ENCODE assay signal across 10 mouse cellular contexts in genomic region chr7:132572738-132573137, GRCm38 (mm10). TPM values are rescaled to one million over a fixed set of nuclear protein-coding genes. Genes with fewer than 3 reads are reported as not detected.
DNase-seq lines count a peak whose midpoint lies in the region; ATAC-seq and TF ChIP-seq lines count a peak whose summit lies in the region.
"Had no signal": no experiment of that assay in that cellular context is flagged by ENCODE, and none has a peak within 500 bp of the region (broad histone marks: within the 10 kb centered on the region; RNA-seq: fewer than 3 reads in every experiment).

No protein-coding gene starts in this region.

- DNase-seq in gastrocnemius, adult 2 months: no peak
- no peak for DNase-seq in gastrocnemius, adult 8-10 months (ENCODE audit: low spot score in 2 of 2)
- no peak for DNase-seq in stomach, postnatal 0 days (ENCODE audit: low spot score)
- no peak for DNase-seq in right cerebral cortex, adult 18-20 months
- DNase-seq: retina, postnatal 1 day had no signal

- ATAC-seq in midbrain, embryonic 16.5 days: no peak
- ATAC-seq in midbrain, embryonic 13.5 days: no peak
- ATAC-seq in hindbrain, embryonic 16.5 days: no peak
- ATAC-seq in stomach, postnatal 0 days (ENCODE audit: low FRiP score, low TSS enrichment): no peak
- no peak for ATAC-seq in megakaryocyte, adult 5-6 weeks (ENCODE audit: poor library complexity, severe bottlenecking)

- 86% methylated on average over 3 of the region's 3 CpGs for WGBS in midbrain, embryonic 16.5 days
- WGBS in midbrain, embryonic 13.5 days: 83% methylated on average over 3 of the region's 3 CpGs
- 66% methylated on average over 3 of the region's 3 CpGs for WGBS in hindbrain, embryonic 16.5 days
- 65% methylated on average over 3 of the region's 3 CpGs for WGBS in stomach, postnatal 0 days

- no peaks in the 10 kb centered on the region for H3K36me3 ChIP-seq in midbrain, embryonic 16.5 days (ENCODE audit: control insufficient read depth, insufficient read depth, low read length)
- H3K36me3 ChIP-seq in midbrain, embryonic 13.5 days: peaks cover 12% of the 10 kb centered on the region; the same call in 1 of the 2 replicates
- no peaks in the 10 kb centered on the region for H3K36me3 ChIP-seq in hindbrain, embryonic 16.5 days (ENCODE audit: control insufficient read depth, insufficient read depth, low read length)
- H3K36me3 ChIP-seq in stomach, postnatal 0 days (ENCODE audit: control insufficient read depth, insufficient read depth, low read length): 0 out of 2 replicates have a peak, but pooled peaks cover 2% of the 10 kb centered on the region

- peaks cover 2% of the 10 kb centered on the region; the same call in 1 of the 2 replicates for H3K27me3 ChIP-seq in midbrain, embryonic 16.5 days (ENCODE audit: control insufficient read depth, insufficient read depth, low read depth, low read length)
- peaks cover 9% of the 10 kb centered on the region for H3K27me3 ChIP-seq in midbrain, embryonic 13.5 days
- no peaks in the 10 kb centered on the region for H3K27me3 ChIP-seq in hindbrain, embryonic 16.5 days (replicated peaks; ENCODE audit: control insufficient read depth, insufficient read depth, low read length)
- no peaks in the 10 kb centered on the region for H3K27me3 ChIP-seq in stomach, postnatal 0 days (ENCODE audit: control insufficient read depth, insufficient read depth, low read length)

- peak overlapping the region; percentile 98; the same call in 1 of the 2 replicates for H3K27ac ChIP-seq in gastrocnemius, adult 2 months
- 0 out of 2 replicates have a peak overlapping the region, but pooled peaks have one; percentile 33 for H3K27ac ChIP-seq in midbrain, embryonic 16.5 days (ENCODE audit: low read length)
- H3K27ac ChIP-seq in midbrain, embryonic 13.5 days: no peak overlapping the region
- H3K27ac ChIP-seq in hindbrain, embryonic 16.5 days (ENCODE audit: low read depth, low read length): peak overlapping the region; percentile 52; the same call in 1 of the 2 replicates
- no peak overlapping the region for H3K27ac ChIP-seq in stomach, postnatal 0 days (replicated peaks)

- no peak overlapping the region for H3K9ac ChIP-seq in midbrain, embryonic 16.5 days (ENCODE audit: low read depth, low read length)
- H3K9ac ChIP-seq in midbrain, embryonic 13.5 days (replicated peaks): no peak overlapping the region
- no peak overlapping the region for H3K9ac ChIP-seq in hindbrain, embryonic 16.5 days (ENCODE audit: low read depth, low read length)
- H3K9ac ChIP-seq in stomach, postnatal 0 days (ENCODE audit: low read length): 0 out of 2 replicates have a peak overlapping the region, but pooled peaks have one; percentile 27

- intact Hi-C loops in gastrocnemius, adult 2 months (cut with DNase I): loop anchor here (10.0 kb wide), 2 partner anchors 62 to 242 kb away; partner anchors contain the start of gene Fam53b

- H3K4me3 ChIP-seq in gastrocnemius, adult 2 months: peak overlapping the region; percentile 44
- no peak overlapping the region for H3K4me3 ChIP-seq in midbrain, embryonic 16.5 days (ENCODE audit: low read depth, low read length)
- H3K4me3 ChIP-seq in midbrain, embryonic 13.5 days (replicated peaks): no peak overlapping the region
- H3K4me3 ChIP-seq in hindbrain, embryonic 16.5 days (ENCODE audit: low read length): no peak overlapping the region
- no peak overlapping the region for H3K4me3 ChIP-seq in stomach, postnatal 0 days (ENCODE audit: low read depth, low read length)

- peaks cover 6% of the 10 kb centered on the region; the same call in 1 of the 2 replicates for H3K4me1 ChIP-seq in midbrain, embryonic 16.5 days (ENCODE audit: control insufficient read depth, insufficient read depth, low read length)
- H3K4me1 ChIP-seq in midbrain, embryonic 13.5 days (replicated peaks): peaks cover 26% of the 10 kb centered on the region
- H3K4me1 ChIP-seq in hindbrain, embryonic 16.5 days (ENCODE audit: control insufficient read depth, insufficient read depth, low read depth, low read length): peaks cover 7% of the 10 kb centered on the region
- H3K4me1 ChIP-seq in stomach, postnatal 0 days (replicated peaks; ENCODE audit: control insufficient read depth, insufficient read depth): peaks cover 12% of the 10 kb centered on the region

- H3K4me2 ChIP-seq in midbrain, embryonic 16.5 days (ENCODE audit: low read length): no peak overlapping the region
- H3K4me2 ChIP-seq in midbrain, embryonic 13.5 days (replicated peaks): no peak overlapping the region
- H3K4me2 ChIP-seq in hindbrain, embryonic 16.5 days (ENCODE audit: low read length): no peak overlapping the region
- no peak overlapping the region for H3K4me2 ChIP-seq in stomach, postnatal 0 days (replicated peaks; ENCODE audit: low read depth)

- H3K9me3 ChIP-seq in midbrain, embryonic 16.5 days (replicated peaks; ENCODE audit: control insufficient read depth, low read length, poor library complexity, severe bottlenecking): no peaks in the 10 kb centered on the region
- no peaks in the 10 kb centered on the region for H3K9me3 ChIP-seq in midbrain, embryonic 13.5 days
- H3K9me3 ChIP-seq in hindbrain, embryonic 16.5 days (ENCODE audit: control insufficient read depth, low read length): no peaks in the 10 kb centered on the region
- no peaks in the 10 kb centered on the region for H3K9me3 ChIP-seq in stomach, postnatal 0 days (ENCODE audit: control insufficient read depth, low read length)

- TF ChIP-seq CTCF in gastrocnemius, adult 2 months (IDR thresholded peaks at IDR 0.05): no peak
- no peak for TF ChIP-seq CTCF in stomach, postnatal 0 days (IDR thresholded peaks at IDR 0.05; ENCODE audit: low read depth)

- TF ChIP-seq EP300 in stomach, postnatal 0 days (optimal IDR thresholded peaks at IDR 0.05): no peak

RNA-seq across cellular contexts. Expression of gene Oat, which starts 3.5 kb away (rescaled TPM):
- 100 to 1,000 TPM; 155 to 159 TPM for total RNA-seq in gastrocnemius, adult 2 months (2021)
- 100 to 1,000 TPM; 147 to 208 (median 171) TPM for total RNA-seq in gastrocnemius, adult 8-10 months (2022)
- 87.8 and 106 TPM in 2 replicates for polyA plus RNA-seq in midbrain, embryonic 16.5 days (2015; fragmentation: Nextera tagmentation; extraction: Ambion mirVana)
- 73.0 and 77.5 TPM in 2 replicates for polyA plus RNA-seq in midbrain, embryonic 13.5 days (2015; fragmentation: Nextera tagmentation; extraction: Ambion mirVana)
- polyA plus RNA-seq in hindbrain, embryonic 16.5 days (2015; fragmentation: Nextera tagmentation; extraction: Ambion mirVana): 124 and 133 TPM in 2 replicates
- 139 and 155 TPM in 2 replicates for polyA plus RNA-seq in stomach, postnatal 0 days (2015; fragmentation: Nextera tagmentation; extraction: Ambion mirVana)
- total RNA-seq in megakaryocyte, adult 5-6 weeks (2015): 61.8 and 66.0 TPM in 2 replicates
- 59.2 and 62.0 TPM in 2 replicates for total RNA-seq in megakaryocyte, adult 5-6 weeks (2017)

RNA-seq across cellular contexts. Expression of gene Nkx1-2, which starts 26.7 kb away (rescaled TPM):
- total RNA-seq in gastrocnemius, adult 2 months (2021): not detected
- not detected for total RNA-seq in gastrocnemius, adult 8-10 months (2022)
- 0.38 and 0.40 TPM in 2 replicates for polyA plus RNA-seq in midbrain, embryonic 16.5 days (2015; fragmentation: Nextera tagmentation; extraction: Ambion mirVana)
- 0.82 and 0.97 TPM in 2 replicates for polyA plus RNA-seq in midbrain, embryonic 13.5 days (2015; fragmentation: Nextera tagmentation; extraction: Ambion mirVana)
- polyA plus RNA-seq in hindbrain, embryonic 16.5 days (2015; fragmentation: Nextera tagmentation; extraction: Ambion mirVana): 0.24 and 0.29 TPM in 2 replicates
- not detected in 2 replicates for polyA plus RNA-seq in stomach, postnatal 0 days (2015; fragmentation: Nextera tagmentation; extraction: Ambion mirVana)
- total RNA-seq in megakaryocyte, adult 5-6 weeks (2015): not detected in 2 replicates
- not detected in 2 replicates for total RNA-seq in megakaryocyte, adult 5-6 weeks (2017)
- polyA plus RNA-seq: C2C12 had no signal

RNA-seq across cellular contexts. Expression of gene Lhpp, which starts 37.7 kb away (rescaled TPM):
- 10 to 100 TPM; 10.8 to 11.1 TPM for total RNA-seq in gastrocnemius, adult 2 months (2021)
- 10 to 100 TPM; 12.5 to 17.2 (median 14.5) TPM for total RNA-seq in gastrocnemius, adult 8-10 months (2022)
- polyA plus RNA-seq in midbrain, embryonic 16.5 days (2015; fragmentation: Nextera tagmentation; extraction: Ambion mirVana): 39.3 and 51.3 TPM in 2 replicates
- 21.0 and 21.2 TPM in 2 replicates for polyA plus RNA-seq in midbrain, embryonic 13.5 days (2015; fragmentation: Nextera tagmentation; extraction: Ambion mirVana)
- polyA plus RNA-seq in hindbrain, embryonic 16.5 days (2015; fragmentation: Nextera tagmentation; extraction: Ambion mirVana): 56.2 and 56.4 TPM in 2 replicates
- polyA plus RNA-seq in stomach, postnatal 0 days (2015; fragmentation: Nextera tagmentation; extraction: Ambion mirVana): 8.0 and 9.3 TPM in 2 replicates
- total RNA-seq in megakaryocyte, adult 5-6 weeks (2015): 5.1 and 6.9 TPM in 2 replicates
- total RNA-seq in megakaryocyte, adult 5-6 weeks (2017): 5.8 and 6.1 TPM in 2 replicates

Comparison
In these comparisons a context has a peak if more than half of its experiments do, and no peak if none do; other contexts are left out.
1. H3K27ac ChIP-seq: peak in gastrocnemius, adult 2 months (single experiment), midbrain, embryonic 16.5 days (single experiment) and hindbrain, embryonic 16.5 days (single experiment); none in midbrain, embryonic 13.5 days (single experiment) and stomach, postnatal 0 days (single experiment).